Mouse (Mus musculus) kidney, embryonic 14.5 days (tissue): Measurements from ENCODE around the gene Bak1. TPM values are rescaled to one million over a fixed set of nuclear protein-coding genes. Genes with fewer than 3 reads are reported as not detected.

Source experiments
- ATAC-seq: fragments of 200-750 bp; cut with Nextera tagmentation; 2 replicates; pipeline ENCODE4 v1.8.0; 2017; ENCODE audit warnings: moderate number of reproducible peaks, mild to moderate bottlenecking, moderate TSS enrichment, moderate library complexity; ENCODE audit not compliant: low FRiP score, low TSS enrichment
- H3K27ac ChIP-seq: fragments of 300-500 bp; sonication (generic); 2 replicates; pipeline ENCODE4 v1.5.1; 2014; ENCODE audit warnings: low read depth, mild to moderate bottlenecking, low read length, moderate library complexity, mixed read lengths
- H3K27me3 ChIP-seq: fragments of 300-500 bp; sonication (generic); 2 replicates; pipeline ENCODE4 v1.6.1; 2014; ENCODE audit warnings: mild to moderate bottlenecking, low read length; ENCODE audit not compliant: control insufficient read depth, insufficient read depth
- H3K36me3 ChIP-seq: fragments of 300-500 bp; sonication (generic); 2 replicates; pipeline ENCODE4 v1.6.1; 2014; ENCODE audit warnings: low read length, mixed read lengths; ENCODE audit not compliant: control insufficient read depth, insufficient read depth
- H3K4me1 ChIP-seq: fragments of 300-500 bp; sonication (generic); 2 replicates; pipeline ENCODE4 v1.6.1; 2014; ENCODE audit warnings: low read length, mixed read lengths; ENCODE audit not compliant: control insufficient read depth, insufficient read depth
- H3K4me2 ChIP-seq: fragments of 300-500 bp; sonication (generic); replicated peaks from 2 replicates; pipeline ENCODE4 v1.6.1; 2014; ENCODE audit warnings: low read depth, mild to moderate bottlenecking, low read length
- H3K4me3 ChIP-seq: fragments of 300-500 bp; sonication (generic); 2 replicates; pipeline ENCODE4 v1.5.1; 2014; ENCODE audit warnings: mild to moderate bottlenecking, low read length
- H3K9ac ChIP-seq: fragments of 300-500 bp; sonication (generic); 2 replicates; pipeline ENCODE4 v1.6.1; 2014; ENCODE audit warnings: low read depth, mild to moderate bottlenecking, low read length, moderate library complexity
- H3K9me3 ChIP-seq: fragments of 300-500 bp; sonication (generic); 2 replicates; pipeline ENCODE4 v1.6.1; 2016; ENCODE audit warnings: low read length; ENCODE audit not compliant: control insufficient read depth
- WGBS: fragments of 180-500 bp; shearing (Covaris S2); extraction: QIAGEN DNeasy Blood & Tissue Kit; methylation state at CpG from one replicate; pipeline ENCODE4 v1.1.7; 2014; 5-methylcytosine and 5-hydroxymethylcytosine counted together
- polyA plus RNA-seq: library from polyadenylated mRNA; unstranded; fragments of >200 nt; fragmentation: Nextera tagmentation; extraction: Ambion mirVana; gene quantifications from 2 replicates; pipeline ENCODE4 v1.2.1, GENCODE M21; 2014

Bak1 gene
- polyA plus RNA-seq, 1 experiment from 2014 or later = 11.1 TPM

DNA sequence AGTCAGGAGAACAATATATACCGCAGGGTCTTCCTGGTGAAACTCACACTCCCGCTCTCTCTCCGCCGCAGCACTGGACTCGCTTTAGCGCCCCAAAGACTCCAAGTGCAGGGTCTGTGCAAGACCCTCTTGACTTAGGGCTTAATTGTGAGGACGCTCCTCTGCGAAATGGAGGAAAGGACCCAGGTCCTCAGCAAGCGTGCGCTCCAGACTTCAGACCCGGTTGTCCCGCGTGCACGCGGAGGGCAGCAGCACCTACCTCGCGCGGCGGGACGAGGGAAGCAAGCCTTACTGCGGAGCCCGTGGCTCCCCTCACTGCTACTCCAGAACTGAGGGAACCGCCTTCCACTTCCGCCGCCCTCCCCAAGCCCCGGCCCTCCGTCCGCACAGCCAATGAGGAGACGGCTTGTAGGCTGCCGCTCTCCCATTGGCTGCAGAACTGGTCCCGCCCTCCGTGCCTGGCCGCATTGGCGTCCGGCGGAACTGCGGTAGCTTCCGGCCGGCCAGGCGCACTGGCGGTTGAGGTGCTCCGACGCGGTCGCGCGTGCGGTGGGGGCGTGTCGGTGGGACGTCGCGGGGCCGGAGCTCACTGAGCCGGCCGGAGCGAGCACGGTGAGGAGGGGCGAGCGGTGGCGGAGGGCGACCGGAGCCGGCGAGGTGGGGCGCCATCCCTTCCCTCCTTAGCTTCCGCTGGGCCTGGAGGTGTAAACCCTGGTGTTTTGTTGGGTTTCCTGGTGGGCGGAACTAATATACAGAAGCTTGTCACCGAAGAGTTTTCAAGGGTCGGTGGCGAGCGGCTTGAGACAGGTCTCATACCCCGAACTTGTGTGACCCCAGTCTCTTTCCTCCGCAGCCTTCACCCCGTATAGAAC is 55.9 kb downstream of the Bak1 start, which contains the start of gene Zbtb9:
Gene Zbtb9, plus strand, starts transcription at position 465 of the 872 bp plus-strand sequence.
- peak; percentile 98 for ATAC-seq
- Histone ChIP-seq H3K36me3 (peaks cover 34% of the 10 kb centered on the region), H3K4me2 (peak within 1 kb of the TSS; percentile 82), H3K27me3 (no peaks in the 10 kb centered on the region), H3K27ac (peak within 1 kb of the TSS; percentile 83), H3K4me1 (peaks cover 20% of the 10 kb centered on the region), H3K9ac (peak within 1 kb of the TSS; percentile 83), H3K9me3 (no peaks in the 10 kb centered on the region), H3K4me3 (peak within 1 kb of the TSS; percentile 78)
- under 1% methylated on average over 72 of the region's 75 CpGs for WGBS

DNA sequence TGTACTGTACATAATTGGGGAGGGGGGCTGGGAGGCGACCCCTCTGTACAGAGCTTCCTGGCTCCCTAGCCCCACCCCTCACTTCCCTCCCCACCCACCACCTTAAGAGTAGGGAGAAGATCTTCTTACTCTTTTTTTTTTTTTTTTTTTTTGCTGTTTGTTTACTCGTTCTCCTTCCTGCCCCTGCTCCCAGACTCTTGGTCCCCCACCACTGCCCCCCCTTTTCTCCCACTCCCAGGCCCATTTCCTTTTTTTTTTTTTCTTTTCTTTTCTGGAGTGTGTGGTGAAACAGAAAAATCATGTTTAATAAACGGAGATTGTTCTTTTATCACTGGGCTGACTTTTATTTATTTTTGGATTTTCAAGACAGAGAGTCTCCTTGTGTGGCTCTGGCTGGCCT is 56.7 kb downstream of the Bak1 start:
- 1% methylated on average over 3 of the region's 3 CpGs for WGBS
- no peak for ATAC-seq
- H3K4me3 ChIP-seq = peak overlapping the region; percentile 78

DNA sequence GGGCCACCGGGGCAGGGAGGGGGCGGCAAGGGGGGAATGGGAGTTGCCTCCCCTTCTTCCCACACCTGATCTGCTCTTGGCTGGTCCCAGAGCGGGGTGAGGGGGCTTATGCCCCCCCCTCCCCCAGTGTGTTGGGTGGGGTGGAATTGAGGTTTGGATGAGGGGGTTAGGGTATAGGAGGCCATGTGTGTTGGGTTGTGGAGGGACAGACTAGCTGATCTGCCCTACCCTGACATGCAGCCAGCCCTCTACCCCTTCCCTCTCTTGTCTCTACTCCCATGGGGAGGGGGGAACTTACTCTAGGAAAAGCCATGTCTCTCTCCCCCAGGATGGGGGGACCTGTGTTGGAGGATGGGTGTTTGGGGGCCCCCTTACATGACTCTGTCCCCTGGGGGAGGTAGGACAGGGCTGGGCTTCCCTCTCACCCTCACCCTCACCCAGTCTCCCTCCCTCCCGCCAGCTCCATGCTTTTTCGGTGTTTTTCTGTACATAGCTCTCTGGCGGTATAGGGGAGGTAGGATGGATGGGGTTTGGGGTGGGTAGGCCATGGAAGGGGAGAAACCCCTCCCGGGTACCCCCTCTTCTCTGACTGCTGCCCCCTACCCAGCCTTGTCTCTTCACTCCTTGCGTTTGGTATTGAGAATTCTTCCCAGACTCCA is 57.4 kb downstream of the Bak1 start:
- no peak for ATAC-seq
- H3K9ac ChIP-seq = peak overlapping the region; percentile 83; the same call in 1 of the 2 replicates
- H3K27me3 ChIP-seq = no peaks in the 10 kb centered on the region
- H3K4me3 ChIP-seq = peak overlapping the region; percentile 78; the same call in 1 of the 2 replicates
- H3K4me2 ChIP-seq = peak overlapping the region; percentile 82; the same call in 1 of the 2 replicates
- peaks cover 37% of the 10 kb centered on the region for H3K36me3 ChIP-seq
- 50% methylated on average over 5 of the region's 8 CpGs for WGBS
- no peaks in the 10 kb centered on the region for H3K9me3 ChIP-seq
- H3K27ac ChIP-seq = no peak overlapping the region
- H3K4me1 ChIP-seq = peaks cover 20% of the 10 kb centered on the region

More for the DNA sequence above, 56.7 kb downstream of the Bak1 start:
- Histone ChIP-seq H3K9ac (peak overlapping the region; percentile 83), H3K9me3 (no peaks in the 10 kb centered on the region), H3K27ac (peak overlapping the region; percentile 83; the same call in 1 of the 2 replicates), H3K4me1 (peaks cover 20% of the 10 kb centered on the region), H3K4me2 (peak overlapping the region; percentile 82), H3K27me3 (no peaks in the 10 kb centered on the region), H3K36me3 (peaks cover 36% of the 10 kb centered on the region)

DNA sequence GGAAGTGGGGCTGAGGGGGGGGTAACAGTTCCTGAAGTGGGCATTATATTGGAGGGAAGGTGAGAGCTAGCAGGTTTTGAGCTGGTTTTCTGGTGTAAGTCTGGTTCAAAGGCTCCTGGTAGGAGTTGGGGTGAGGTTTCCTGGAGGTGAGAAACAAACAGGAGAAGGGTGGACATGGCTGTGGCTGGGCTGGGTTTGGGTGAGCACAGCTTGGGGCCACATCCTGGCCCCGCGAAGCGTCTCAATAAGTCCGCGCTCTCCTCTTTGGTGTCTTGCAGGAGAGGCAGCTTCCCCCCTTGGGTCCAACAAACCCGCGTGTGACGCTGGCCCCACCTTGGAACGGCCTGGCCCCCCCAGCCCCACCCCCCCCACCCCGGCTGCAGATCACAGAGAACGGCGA is 58.6 kb downstream of the Bak1 start:
- H3K4me3 ChIP-seq = no peak overlapping the region
- 72% methylated on average over 12 of the region's 12 CpGs for WGBS

More for the DNA sequence above, 58.6 kb downstream of the Bak1 start:
- H3K4me2 ChIP-seq = no peak overlapping the region
- no peak for ATAC-seq
- H3K9ac ChIP-seq = no peak overlapping the region
- H3K4me1 ChIP-seq = peaks cover 17% of the 10 kb centered on the region
- no peak overlapping the region for H3K27ac ChIP-seq
- no peaks in the 10 kb centered on the region for H3K9me3 ChIP-seq
- no peaks in the 10 kb centered on the region for H3K27me3 ChIP-seq
- peaks cover 37% of the 10 kb centered on the region for H3K36me3 ChIP-seq

Other genes with a start within 250 kb of the Bak1 start
- 50.4 and 55.3 TPM in 2 replicates for gene Bnip1, start 247.9 kb downstream of the Bak1 start, polyA plus RNA-seq
- gene Nkx2-5, start 184.0 kb downstream of the Bak1 start, polyA plus RNA-seq = not detected in 2 replicates
- gene Kifc5b, start 111.9 kb downstream of the Bak1 start, polyA plus RNA-seq = 6.9 and 11.2 TPM in 2 replicates
- 6.0 TPM in 2 replicates for gene Phf1, start 96.0 kb downstream of the Bak1 start, polyA plus RNA-seq
- 164 and 182 TPM in 2 replicates for gene Cuta, start 89.4 kb downstream of the Bak1 start, polyA plus RNA-seq
- gene Syngap1, start 87.8 kb downstream of the Bak1 start, polyA plus RNA-seq = 2.6 and 3.5 TPM in 2 replicates
- 6.3 and 12.8 TPM in 2 replicates for gene Zbtb9, start 55.8 kb downstream of the Bak1 start, polyA plus RNA-seq
- 5.3 and 9.9 TPM in 2 replicates for gene Itpr3, start 28.3 kb upstream of the Bak1 start, polyA plus RNA-seq
- gene Uqcc2, start 104.9 kb upstream of the Bak1 start, polyA plus RNA-seq = 293 and 406 TPM in 2 replicates
- gene Ip6k3, start 138.8 kb upstream of the Bak1 start, polyA plus RNA-seq = 0.12 TPM in 1 of 2 replicates, not detected in the other
- gene Lemd2, start 175.5 kb upstream of the Bak1 start, polyA plus RNA-seq = 14.5 and 15.6 TPM in 2 replicates